Mouse (Mus musculus) frontal cortex, postnatal 14 days (tissue): ENCODE data around the gene Atp5mpl.
"Not testable (repeated sequence)": the region's sequence is repeated elsewhere in the genome, so short reads cannot be mapped to it uniquely, and the experiment has no call there.

Experiments used
- DNase-seq, 2 experiments: peaks; one replicate each; pipeline ENCODE4 v3.0.0; 2022; ENCODE audit warnings: low spot score in 2 of 2

The Atp5mpl gene

DNA sequence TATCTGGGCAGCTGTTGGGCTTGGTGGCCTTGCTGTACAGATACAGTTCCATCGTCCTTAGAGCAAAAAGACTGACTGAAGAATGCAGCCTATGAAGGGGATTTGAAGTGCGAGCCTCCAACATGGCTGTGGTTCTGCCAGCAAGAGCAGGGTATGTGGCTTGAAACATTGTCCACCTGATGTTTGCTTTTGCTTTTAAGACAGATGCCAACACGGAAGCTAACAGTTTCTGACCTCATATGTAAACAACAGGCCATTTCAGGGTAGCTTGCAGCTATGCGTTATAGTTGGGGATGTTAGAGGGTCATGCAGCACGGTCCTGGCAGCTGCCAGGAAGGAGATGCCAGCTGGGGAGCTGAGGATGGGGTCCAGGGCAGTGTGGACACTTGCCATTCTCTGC, 16.3 kb downstream of the Atp5mpl start:
- DNase-seq: no peak

DNA sequence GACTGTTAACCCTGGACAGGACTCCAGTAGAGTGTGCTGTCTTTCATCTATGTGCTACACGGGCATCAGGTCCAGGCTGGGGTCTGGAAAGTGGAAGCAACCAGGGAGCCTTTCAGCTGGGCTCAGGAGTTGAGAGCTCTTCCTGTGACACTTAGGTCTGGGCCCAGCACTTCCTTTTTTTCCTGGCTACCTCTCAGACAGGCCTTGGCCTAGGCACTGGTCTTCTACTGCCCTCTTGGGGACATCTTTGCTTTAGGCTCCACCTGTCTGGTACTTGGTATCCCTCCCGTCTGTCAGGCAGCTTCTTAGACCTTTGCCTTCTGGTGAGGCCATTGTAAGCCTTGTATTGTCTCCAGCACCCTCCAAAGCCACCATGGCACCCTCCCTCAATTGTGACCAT, 20.1 kb downstream of the Atp5mpl start:
- peak in 1 of 2 experiments; percentile 23 for DNase-seq

DNA sequence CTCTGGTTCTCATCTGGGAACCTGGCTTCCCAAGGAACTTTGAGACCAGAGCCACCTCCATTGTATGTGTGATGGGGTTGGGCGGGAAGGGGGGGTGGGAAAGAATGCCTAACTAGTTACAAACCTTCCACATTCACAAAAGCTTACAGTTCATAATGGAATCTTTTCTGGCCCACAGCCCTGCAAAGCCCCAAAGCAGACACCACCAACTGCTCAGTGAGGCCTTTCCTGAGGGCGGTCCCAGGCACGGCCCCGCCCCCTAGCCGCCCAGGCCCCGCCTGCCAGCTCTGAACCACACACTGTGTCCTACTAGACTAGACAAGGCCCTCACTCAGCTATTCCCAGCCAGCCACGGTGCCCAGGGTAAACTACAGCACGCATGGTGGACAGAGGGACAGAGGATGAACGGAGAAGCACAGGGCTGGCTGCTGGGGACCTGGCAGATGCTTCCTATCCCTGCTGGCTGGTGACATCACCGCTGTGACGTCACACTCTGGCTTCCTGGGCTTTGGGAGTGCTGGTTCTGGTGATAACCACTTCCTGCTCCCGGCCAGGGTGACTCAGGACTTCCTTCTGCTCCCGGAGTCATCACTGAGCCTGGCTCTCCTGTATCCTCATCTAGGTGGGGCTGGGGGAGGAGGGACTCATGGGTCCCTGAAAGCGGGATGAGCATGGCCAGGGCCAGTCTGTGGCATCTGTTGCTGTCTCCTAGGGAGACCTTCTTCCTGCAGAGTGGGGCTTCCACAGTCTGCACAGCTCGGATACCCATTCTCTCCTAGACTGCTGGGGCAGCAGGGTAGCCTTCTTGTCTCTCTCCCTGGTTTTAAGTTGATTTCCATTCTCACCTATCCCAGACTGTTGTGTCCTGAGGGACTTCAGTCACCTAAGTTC, 20.8 kb downstream of the Atp5mpl start:
- not testable (repeated sequence) for DNase-seq

DNA sequence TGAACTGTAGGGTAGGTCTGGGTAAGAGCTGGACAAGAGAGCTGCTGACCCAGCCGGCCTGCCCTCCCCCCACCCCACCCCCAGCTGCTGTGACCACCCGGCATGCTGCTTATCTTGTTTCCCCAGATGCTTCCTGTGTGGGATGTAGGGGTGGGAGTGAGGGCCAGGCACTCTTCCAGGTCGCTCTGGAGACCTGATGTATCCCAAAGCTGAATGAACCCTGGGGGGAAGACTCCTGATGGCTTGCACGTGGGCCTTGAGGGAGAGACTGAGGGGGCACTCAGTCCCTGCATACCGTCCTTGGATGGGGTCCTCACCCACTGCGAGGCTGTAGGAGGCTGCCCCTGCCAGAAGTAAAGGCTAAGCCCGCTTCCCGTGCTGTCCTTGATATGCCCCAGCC, 21.7 kb downstream of the Atp5mpl start:
- no peak for DNase-seq

DNA sequence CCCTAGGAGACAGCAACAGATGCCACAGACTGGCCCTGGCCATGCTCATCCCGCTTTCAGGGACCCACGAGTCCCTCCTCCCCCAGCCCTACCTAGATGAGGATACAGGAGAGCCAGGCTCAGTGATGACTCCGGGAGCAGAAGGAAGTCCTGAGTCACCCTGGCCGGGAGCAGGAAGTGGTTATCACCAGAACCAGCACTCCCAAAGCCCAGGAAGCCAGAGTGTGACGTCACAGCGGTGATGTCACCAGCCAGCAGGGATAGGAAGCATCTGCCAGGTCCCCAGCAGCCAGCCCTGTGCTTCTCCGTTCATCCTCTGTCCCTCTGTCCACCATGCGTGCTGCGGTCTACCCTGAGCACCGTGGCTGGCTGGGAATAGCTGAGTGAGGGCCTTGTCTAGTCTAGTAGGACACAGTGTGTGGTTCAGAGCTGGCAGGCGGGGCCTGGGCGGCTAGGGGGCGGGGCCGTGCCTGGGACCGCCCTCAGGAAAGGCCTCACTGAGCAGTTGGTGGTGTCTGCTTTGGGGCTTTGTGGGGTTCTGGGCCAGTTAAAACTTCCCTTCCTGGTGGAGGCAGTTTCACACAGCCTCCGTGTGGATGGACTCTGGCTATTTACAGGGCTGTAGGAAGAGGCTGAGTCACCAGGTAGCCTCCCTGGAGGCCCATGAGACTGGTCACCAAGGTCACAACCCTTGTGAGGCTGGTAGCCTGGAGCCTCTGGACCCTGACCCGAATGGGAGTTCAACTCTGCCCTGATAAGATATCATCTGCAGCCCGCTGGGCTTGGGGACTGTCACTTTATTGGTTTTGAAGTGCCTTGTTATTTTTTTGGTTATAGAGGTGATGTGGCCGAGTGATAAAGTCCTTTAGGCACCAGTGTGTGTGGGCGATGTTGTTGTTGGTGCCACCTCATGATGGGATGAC, 22.5 kb downstream of the Atp5mpl start:
- DNase-seq: not testable (repeated sequence)

DNA sequence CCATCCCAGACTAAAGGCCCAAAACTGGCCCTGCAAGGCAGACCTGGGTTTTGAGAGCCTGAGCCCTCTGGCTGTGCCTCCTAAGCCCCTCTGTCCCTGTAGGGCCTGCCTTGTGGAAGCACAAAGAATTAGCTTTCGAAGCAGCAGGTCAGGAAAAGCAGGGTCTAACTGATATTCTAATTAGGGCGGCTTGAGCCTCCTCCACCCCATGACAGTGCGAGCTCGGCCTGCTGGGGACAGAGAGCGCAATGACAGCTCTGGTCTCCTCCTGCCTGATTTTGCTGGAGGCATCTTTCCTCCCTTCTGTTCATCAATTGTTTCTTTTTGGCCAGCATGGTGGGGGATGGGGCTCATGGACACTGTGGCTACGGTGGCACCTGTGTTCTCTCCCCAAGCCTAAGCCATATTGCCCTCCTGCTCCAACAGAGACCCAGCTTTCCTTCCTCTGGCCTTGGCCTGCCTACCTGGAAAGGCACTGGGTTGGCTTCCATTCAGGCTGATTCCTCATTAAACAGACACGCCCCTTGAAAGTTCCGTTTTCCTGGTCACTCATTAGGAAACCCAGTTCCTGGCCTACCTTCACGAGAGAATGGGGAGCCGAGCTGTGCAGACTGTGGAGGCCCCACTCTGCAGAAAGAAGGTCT, 23.2 kb downstream of the Atp5mpl start:
- no peak for DNase-seq

DNA sequence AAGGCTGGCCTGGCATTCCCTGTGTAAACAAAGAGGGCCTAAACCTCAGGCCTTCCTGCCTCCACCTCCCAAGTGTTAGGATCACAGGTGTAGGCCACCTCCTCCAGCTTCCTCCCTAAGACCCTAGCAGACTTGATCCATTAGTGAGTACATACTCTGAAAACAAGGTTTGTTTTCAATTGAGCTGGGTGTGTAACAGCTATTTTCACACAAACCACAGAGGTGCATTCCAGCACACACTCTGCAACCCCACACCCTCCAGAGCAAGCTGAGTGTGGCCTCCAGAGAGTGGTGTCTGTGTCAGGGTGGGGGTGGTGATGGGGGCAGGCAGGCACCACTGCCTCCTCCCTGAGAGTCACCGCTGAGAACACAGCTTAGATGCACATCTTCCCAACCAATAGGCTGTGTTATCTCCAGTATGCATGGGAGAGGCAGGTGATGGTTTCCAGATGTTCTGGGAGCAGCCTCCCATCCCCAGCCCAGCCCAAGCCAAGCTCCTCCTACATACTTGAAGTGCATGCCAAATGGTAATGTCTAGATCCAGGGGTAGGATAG, 28.1 kb downstream of the Atp5mpl start:
- DNase-seq: no peak

DNA sequence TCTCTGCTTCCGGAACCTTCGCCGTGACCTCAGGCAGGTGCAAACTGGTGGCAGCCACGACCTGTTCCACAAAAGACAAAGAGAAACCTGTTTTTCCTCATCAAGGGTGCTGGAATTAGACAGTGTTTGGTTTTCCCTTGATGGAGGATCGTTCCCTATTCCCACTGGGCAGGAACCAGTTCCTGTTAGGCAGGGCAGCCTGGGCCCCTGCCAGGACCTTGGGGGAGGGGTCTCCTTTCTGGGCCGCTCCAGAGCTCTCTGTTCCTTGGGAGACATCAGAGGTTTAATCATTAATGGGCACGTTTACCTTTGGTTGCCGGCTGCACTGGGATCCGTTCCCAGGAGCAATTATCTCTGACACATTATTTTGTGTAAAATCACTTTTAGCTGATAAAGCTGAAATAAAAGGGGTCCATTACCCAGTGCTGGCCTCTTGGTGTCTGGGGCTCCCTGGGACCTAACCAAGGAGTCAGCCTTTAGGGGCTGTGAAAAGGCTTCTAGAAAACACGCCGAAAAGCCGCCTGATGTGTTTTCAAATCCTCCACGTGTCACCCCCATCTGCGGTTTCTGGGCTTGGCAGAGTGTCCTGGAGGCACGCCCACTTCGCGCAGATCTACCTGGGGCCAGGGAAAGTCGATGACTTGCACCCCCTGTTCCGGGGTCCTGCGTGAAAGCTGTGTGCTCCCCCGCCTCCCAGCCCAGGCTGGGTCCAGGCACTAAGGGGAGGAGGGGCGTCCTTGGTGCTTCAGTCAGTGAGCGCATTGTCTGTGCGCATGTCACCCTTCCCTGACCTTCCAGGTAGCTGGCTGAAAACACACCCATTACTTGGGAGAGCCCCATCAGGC, 29.8 kb downstream of the Atp5mpl start:
- peak in 1 of 2 experiments; percentile 26 for DNase-seq

DNA sequence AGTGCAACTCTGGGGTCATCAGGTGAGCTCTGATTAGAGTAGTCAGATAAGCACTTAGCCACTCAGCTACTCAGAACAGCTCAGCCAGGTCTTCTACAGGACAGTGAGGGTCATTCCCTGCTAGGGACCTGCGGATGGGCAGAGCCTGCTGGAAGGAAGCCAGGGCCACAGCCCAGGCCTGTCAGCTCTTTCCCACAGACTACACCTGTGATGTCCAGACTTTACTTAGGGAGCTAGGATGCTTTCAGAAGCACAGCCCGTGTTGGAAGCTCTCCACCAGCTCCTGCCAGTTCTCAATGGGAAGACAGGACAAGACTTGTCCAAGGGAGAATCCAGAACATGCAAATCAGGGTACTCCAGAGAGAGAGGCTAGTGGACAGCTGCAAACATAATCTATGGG, 32.8 kb downstream of the Atp5mpl start:
- DNase-seq: no peak

DNA sequence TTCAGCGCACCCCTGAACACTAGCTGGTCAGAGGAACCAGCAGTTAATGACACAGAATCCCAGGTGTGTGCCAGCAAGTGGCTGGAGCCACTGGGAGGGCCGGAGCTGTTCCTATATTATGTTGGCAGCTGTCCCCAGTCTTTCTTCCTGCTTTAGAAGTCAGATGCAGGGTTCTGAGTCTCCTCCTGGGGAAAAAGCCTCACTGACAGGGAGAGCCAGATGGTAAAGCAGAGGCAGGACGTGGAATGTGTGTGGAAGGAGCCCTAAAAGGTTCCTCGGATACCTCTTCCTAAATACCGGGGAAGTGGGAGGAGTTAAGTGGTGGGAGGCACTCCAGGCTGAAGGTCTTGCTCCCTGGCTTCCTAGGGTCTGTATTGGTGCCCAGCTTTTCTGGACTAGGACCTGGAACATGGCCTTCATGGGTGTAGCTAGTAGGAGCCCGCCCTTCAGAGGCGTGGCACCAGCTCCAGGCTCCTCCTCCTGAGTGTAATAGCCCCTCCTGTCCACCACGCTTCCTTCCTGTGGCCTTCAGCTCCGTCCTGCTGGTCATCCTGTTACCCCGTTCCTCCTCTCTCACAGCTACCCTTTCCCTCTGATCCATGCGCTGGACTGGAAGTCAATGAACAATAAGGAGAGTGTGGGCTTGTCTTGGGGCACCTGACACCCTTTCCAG, 33.6 kb downstream of the Atp5mpl start:
- DNase-seq: no peak

DNA sequence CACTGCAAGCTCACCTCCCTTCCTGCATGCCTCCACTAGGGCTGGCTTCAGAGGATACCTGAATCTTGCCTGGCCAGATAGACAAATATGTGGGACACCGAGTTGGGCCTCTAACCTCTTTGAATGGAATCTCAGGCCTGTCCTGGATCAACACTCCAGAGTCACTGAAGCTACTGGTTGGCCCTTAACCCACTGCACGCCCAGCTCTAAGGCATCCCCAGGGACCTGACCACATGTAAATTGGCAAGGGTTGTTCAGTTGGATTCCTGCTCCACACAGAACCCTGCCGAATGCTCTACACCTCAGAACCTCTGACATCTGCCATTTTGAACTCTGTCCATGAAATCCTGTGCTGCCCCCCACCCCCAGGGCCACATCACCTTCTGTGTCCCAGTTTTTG, 34.3 kb downstream of the Atp5mpl start:
- no peak for DNase-seq

DNA sequence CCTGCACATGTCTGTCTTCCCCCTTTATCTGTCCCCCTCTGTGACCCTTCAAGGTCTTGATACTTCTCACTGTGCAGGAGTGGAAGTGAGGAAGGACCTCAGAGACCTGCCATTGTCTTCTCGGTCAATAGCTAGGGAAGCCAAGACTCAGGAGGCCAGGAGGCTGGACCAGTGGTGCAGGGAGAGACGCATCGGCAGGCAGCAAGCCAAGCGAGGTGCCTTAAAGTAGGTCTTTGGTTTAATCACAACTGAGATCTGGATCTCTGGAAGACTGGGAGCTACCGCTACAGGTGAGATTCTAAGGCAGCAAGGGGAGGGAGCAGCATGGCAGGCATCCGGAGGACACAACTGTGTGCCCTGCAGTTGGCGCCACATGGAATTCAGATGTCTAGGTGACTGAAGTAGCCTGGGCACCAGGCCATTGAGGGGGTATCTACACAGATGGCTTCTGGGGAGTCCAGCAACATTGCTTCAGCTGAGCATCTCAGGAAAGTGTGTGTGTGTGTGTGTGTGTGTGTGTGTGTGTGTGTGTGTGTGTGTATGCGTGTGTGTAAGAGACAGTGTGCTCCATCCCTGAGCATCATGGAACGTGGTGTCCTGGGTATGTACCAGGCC, 35.3 kb downstream of the Atp5mpl start:
- no peak for DNase-seq

DNA sequence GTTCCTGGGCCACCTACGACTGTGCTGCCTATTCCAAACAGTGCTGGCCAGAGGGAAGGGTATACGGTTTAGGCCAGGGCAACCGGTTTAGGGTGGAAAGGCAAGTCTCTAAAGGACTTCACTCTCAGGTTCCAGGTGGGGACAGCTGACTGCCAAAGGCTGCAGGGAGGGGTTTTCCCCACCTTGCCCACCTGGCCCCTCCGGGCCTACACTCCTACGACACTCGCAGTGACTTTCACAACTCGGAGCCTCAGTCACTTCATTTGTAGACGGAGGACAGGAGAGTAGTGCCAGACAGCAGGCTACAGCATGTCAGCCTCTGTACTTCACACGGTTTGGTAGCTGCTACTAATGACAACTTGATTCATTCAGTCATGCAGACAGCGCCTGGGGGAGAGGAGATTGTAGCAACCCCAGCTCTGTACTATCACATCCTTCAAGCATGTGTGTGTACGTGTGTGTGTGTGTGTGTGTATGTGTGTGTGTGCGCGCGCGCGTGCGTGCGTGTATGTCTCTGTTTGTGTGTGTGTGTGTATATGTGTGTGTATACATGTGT, 38.3 kb downstream of the Atp5mpl start:
- DNase-seq: no peak

DNA sequence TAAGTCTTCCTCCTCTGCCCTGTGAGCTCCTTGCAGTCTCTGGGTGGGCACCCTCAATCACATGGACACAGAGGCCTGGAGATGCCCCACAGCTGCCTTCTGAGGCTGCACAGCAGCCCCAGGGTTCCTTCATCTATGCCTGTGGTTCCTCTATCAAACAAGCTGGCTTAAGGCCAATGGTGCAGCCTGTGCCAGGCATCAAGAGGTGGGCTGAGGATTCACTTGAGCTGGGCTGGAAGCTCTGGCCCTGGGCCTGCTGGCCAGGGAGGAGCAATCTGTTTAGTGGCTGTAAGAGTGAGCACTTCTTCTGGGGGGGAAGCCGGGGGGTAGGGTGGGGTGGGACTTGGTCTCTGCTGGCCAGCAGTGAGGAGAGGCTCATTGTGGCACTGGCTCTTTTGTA, 39.4 kb downstream of the Atp5mpl start:
- no peak for DNase-seq

DNA sequence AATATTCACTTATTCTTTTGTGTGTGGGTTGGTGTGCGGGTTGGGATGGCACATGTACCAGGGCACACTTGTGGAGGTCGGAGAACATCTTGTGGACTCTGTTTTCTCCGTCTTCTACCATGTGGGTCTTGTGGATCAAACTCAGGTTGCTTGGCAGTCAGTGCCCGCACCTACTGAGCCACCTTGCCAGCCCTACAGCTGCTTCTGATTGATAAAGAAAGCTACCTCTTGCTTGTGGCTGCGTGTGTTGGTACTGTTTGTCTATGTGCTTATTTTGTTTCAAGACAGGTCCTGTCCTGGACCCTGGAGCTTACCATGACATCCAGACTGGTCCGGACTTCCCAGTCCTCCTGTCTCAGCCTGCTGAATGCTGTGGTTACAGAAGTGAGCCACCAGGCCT, 43.7 kb downstream of the Atp5mpl start:
- no peak for DNase-seq

DNA sequence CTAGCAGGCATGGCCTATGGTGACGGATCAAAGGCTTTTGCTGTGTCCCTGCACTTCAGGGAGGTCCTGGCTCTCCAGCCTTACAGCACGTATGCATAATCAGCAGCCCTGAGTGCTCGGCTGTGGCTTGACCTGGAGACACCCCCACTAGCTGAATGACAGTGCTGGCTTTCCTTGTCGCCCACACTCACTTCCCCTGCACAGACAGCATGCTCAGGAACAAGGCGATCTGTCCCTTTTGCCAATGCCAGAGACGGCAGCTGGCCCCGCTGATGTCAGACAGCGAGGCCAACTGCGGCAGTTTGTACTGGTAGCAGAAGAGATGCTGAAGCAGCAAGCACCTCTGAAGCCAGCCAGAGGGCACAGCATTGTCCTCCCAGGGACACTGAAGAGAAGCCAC, 46.7 kb downstream of the Atp5mpl start:
- DNase-seq: no peak

DNA sequence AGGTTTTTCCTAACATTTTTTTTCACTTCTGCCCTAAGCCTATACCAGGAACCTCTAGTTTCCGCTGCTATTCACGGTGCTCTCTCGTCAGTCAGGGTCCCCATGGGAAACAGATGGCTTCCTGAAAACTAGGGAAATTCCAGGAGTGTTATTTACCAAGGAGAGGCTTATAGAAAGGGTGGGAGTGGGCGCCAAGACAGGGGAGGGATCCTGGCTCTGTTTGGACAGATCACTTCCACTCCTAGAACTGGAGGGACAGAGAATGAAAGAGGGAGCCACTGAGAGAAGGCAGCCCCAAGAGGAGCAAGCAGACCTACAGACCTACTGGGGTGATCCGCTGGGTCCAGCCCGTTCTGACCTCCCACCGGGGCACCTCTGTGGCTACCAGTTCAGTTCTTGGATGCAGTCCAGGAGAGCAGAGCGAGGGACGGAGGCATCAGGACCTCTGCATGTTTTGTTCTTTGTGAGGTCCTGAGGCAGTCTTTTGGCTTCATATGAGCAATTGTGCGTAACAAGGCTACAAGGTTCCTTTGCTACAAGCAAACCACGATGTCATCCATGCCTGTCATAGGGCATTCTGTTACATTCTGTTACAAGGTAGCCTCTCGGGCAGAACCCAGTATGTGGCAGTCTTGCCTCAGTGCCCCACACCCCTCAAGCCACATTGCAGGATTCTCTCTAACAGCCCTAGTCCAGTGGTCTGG, 50.1 kb downstream of the Atp5mpl start:
- no peak for DNase-seq

DNA sequence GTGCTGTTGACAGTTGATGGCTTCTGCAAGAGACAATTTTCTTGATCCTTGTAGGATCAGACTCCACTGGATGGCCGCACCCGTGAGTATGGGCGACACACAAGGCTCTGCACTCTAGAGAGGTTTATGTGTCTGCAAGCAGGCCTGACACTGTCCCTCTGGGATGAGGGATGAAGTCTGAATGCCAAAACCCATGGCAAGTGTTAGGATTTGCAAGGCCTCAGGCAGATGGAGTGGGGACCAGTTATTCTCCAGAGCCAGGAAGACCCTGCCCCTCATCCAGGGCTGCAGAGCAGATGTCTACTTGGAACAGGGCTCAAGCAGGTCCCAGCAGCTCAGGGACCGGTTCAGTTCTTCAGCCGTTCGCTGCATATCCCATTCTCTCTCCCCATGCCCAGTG, 51.0 kb downstream of the Atp5mpl start:
- no peak for DNase-seq

DNA sequence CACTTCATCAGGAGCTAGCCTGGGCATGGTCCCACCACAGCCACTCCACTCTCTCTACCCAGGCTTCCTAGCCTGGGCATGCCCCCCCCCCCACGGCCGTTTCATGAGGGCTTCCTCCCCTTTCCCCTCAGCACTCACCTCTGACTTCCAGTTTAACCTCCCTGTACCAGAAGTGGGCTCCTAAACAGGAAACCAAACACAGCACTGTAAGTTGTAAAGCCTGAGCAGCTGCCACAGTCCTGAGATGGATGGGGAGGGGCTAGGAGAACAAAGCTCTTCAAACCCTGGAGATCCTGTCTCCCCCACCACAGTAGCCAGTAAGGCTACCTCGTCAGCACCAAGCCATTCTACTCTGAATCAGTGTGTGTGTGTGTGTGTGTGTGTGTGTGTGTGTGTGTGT, 52.7 kb downstream of the Atp5mpl start:
- DNase-seq: no peak
